In genomic region chr7:65636356-65636880, GRCm38 (mm10) we compare ENCODE assay signal across 16 mouse cellular contexts. TPM values are rescaled to one million over a fixed set of nuclear protein-coding genes. Genes with fewer than 3 reads are reported as not detected.
A peak's percentile ranks its signal among the peaks of the same experiment; 100 is the strongest.
DNase-seq lines count a peak whose midpoint lies in the region.
"Had no signal": no experiment of that assay in that cellular context is flagged by ENCODE, and none has a peak within 500 bp of the region (broad histone marks: within the 10 kb centered on the region; RNA-seq: fewer than 3 reads in every experiment).

No protein-coding gene starts in this region.

- peak; percentile 75 for DNase-seq in heart, adult 11 months
- DNase-seq in heart, postnatal 10 days, result no peak
- DNase-seq in retina, adult 2 months (ENCODE audit: low read depth, low spot score), result peak; percentile 64
- no peak for DNase-seq in retina, embryonic 14.5 days (ENCODE audit: low spot score)
- DNase-seq in T-cell, adult 2 months (ENCODE audit: low spot score), result no peak
- DNase-seq: adrenal gland, adult 2 months; adrenal gland, postnatal 10 days; adrenal gland, postnatal 25 days; B cell, adult 2 months; cerebellum, adult 11 months; cerebellum, adult 18-20 months; cerebellum, adult 8-10 months; cerebellum, adult 9-11 months; cerebellum, postnatal 14 days; cerebellum, postnatal 36 days; embryo, embryonic 11 days had no signal

- intact Hi-C loops in heart, postnatal 10 days (cut with DNase I), result no loop called here

RNA-seq across cellular contexts. Expression of gene Tarsl2, which starts 8.3 kb away (rescaled TPM):
- total RNA-seq in heart, postnatal 10 days (2021), result 10 to 100 TPM; 26.7 to 27.7 TPM

RNA-seq across cellular contexts. Expression of gene Tm2d3, which starts 54.6 kb away (rescaled TPM):
- total RNA-seq in heart, postnatal 10 days (2021), result 10 to 100 TPM; 19.0 to 24.0 TPM

Comparison
In these comparisons a context has a peak if more than half of its experiments do, and no peak if none do; other contexts are left out.
1. DNase-seq: peak in heart, adult 11 months (single experiment) and retina, adult 2 months (single experiment); none in heart, postnatal 10 days (0 of 2), retina, embryonic 14.5 days (single experiment) and T-cell, adult 2 months (single experiment).